Mouse (Mus musculus) olfactory bulb, adult 2 months (tissue): ENCODE measurements around the gene Mmp28. TPM values are rescaled to one million over a fixed set of nuclear protein-coding genes. Genes with fewer than 3 reads are reported as not detected.

Experiments used
- H3K27ac ChIP-seq: fragments of 200-500 bp; 2 replicates; pipeline ENCODE4 v1.5.1; 2012; ENCODE audit warnings: low read depth, low read length; ENCODE audit not compliant: insufficient read depth
- H3K4me1 ChIP-seq: fragments of 200-500 bp; 2 replicates; pipeline ENCODE4 v1.6.1; 2012; ENCODE audit warnings: low read length; ENCODE audit not compliant: control insufficient read depth, insufficient read depth
- H3K4me3 ChIP-seq: fragments of 200-500 bp; 2 replicates; pipeline ENCODE4 v1.5.1; 2012; ENCODE audit warnings: mild to moderate bottlenecking, low read depth, low read length, moderate library complexity; ENCODE audit not compliant: insufficient read depth
- CTCF ChIP-seq: fragments of 200-500 bp; IDR thresholded peaks from 2 replicates; pipeline ENCODE4 v1.5.1; 2012; ENCODE audit warnings: low read depth, mild to moderate bottlenecking, low read length, moderate library complexity; ENCODE audit not compliant: insufficient read depth
- POLR2A ChIP-seq: fragments of 200-500 bp; IDR thresholded peaks from 2 replicates; pipeline ENCODE4 v1.6.1; 2012; ENCODE audit warnings: mild to moderate bottlenecking, low read depth, low read length, moderate library complexity; ENCODE audit not compliant: insufficient read depth
- WGBS: fragments of 180-500 bp; shearing (Covaris S2); methylation state at CpG from one replicate; pipeline ENCODE4 v1.1.7; 2018; 5-methylcytosine and 5-hydroxymethylcytosine counted together
- polyA plus RNA-seq: library from polyadenylated mRNA; stranded (reverse); fragments of >200 nt; gene quantifications from 2 replicates; pipeline ENCODE4 v1.2.4, GENCODE M21; 2012; ENCODE audit warnings: low replicate concordance; ENCODE audit not compliant: missing spikeins, insufficient read depth, insufficient read length

Gene Mmp28
- polyA plus RNA-seq, 1 experiment = not detected

DNA sequence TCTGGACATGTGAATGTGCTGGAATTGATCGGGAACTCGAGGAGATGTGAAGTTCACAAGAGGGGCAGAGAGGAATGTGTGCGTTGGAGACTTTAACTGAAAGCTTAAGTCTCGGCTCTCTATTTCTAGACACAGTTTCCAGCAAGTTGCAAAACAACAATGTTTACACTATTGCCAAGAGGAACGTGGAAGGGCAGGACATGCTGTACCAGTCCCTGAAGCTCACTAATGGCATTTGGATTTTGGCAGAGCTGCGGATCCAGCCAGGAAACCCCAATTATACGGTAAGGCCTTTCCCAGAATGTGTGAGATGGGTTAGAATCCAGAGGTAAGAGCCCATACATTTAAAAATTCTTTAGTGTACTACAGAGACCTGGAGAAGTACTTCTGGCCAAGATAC lies 65.2 kb downstream of the Mmp28 start:
- TF ChIP-seq CTCF (no peak), POLR2A (no peak)
- Histone ChIP-seq H3K27ac (no peak overlapping the region), H3K4me3 (no peak overlapping the region), H3K4me1 (peaks cover 15% of the 10 kb centered on the region)
- 74% methylated on average over 7 of the region's 7 CpGs for WGBS

DNA sequence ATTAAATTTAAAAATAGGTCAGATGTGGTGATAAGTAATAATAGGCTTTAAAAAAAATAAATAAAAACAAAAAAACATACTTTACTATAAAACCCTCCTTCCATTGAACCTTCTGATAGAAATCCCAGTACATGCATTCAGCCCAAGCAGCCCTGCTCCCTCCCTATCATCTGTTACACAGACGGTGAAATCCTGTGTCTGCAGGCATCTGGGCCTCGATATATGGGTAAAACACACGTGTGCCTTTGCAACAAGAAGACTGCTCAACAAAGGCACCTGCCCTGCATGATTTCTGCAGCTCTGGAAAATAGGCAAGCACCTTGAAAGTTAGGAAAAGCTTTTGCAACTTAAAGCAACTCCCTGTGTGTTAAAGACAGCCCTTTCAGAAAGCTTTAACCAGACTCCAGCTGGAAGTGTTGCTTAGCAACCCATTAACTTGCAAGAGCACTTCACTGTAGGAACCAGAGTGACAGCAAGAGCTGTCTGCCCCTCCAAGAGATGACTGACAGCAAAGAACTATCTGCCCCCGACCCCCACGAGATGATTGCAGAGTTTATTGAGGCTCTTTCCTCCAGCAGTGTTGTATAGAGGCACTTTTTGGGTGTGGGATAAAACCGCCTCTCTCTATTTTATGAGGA lies 68.0 kb downstream of the Mmp28 start:
- peaks cover 19% of the 10 kb centered on the region for H3K4me1 ChIP-seq
- 20% methylated on average over 6 of the region's 6 CpGs for WGBS
- H3K27ac ChIP-seq = peak overlapping the region; percentile 31; the same call in 1 of the 2 replicates
- TF ChIP-seq POLR2A (no peak), CTCF (no peak)
- H3K4me3 ChIP-seq = no peak overlapping the region

DNA sequence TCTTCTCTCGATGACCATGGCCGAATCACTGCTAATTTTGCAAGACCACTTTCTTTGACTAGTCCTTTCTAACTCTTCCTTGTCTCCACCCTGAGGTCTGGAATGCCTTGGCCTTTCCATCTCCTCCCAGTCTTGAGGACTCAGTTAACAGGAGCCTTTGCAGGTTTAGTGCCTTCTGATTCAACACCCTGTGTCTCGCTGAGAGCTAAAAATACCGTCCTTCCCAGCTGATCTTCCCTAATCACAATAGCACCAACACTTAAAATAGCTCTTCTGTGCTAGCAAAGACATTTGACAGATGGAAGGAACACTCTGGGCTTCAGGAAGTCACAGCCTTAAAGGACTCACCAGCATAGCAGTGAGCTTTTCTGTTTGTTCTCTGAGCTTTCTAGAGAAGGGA lies 69.8 kb downstream of the Mmp28 start:
- H3K27ac ChIP-seq = peak overlapping the region; percentile 94
- TF ChIP-seq CTCF (no peak), POLR2A (no peak)
- H3K4me1 ChIP-seq = peaks cover 22% of the 10 kb centered on the region
- H3K4me3 ChIP-seq = no peak overlapping the region
- WGBS = 50% methylated on average over 4 of the region's 4 CpGs

Other genes with a start within 250 kb of the Mmp28 start
- not detected in 2 replicates for gene Slfn14, start 176.3 kb downstream of the Mmp28 start, polyA plus RNA-seq
- 546 TPM in 1 of 2 replicates, not detected in the other for gene Ap2b1, start 164.0 kb downstream of the Mmp28 start, polyA plus RNA-seq
- not detected in 2 replicates for gene Pex12, start 160.5 kb downstream of the Mmp28 start, polyA plus RNA-seq
- 96.6 TPM in 1 of 2 replicates, not detected in the other for gene Rasl10b, start 53.9 kb downstream of the Mmp28 start, polyA plus RNA-seq
- not detected in 2 replicates for gene Gas2l2, start 33.6 kb downstream of the Mmp28 start, polyA plus RNA-seq
- not detected in 2 replicates for gene 1700020L24Rik, start 25.4 kb downstream of the Mmp28 start, polyA plus RNA-seq
- gene Taf15, start 10.0 kb upstream of the Mmp28 start, polyA plus RNA-seq = not detected in 2 replicates
- not detected in 2 replicates for gene Heatr9, start 59.1 kb upstream of the Mmp28 start, polyA plus RNA-seq
- not detected in 2 replicates for gene Ccl5, start 67.4 kb upstream of the Mmp28 start, polyA plus RNA-seq
- gene Ccl9, start 115.6 kb upstream of the Mmp28 start, polyA plus RNA-seq = not detected in 2 replicates
- gene Ccl6, start 130.0 kb upstream of the Mmp28 start, polyA plus RNA-seq = not detected in 2 replicates
- not detected in 2 replicates for gene Rpl9-ps1, start 182.6 kb upstream of the Mmp28 start, polyA plus RNA-seq
- gene Ccl3, start 186.3 kb upstream of the Mmp28 start, polyA plus RNA-seq = not detected in 2 replicates
- gene Ccl4, start 199.5 kb upstream of the Mmp28 start, polyA plus RNA-seq = not detected in 2 replicates
- not detected in 2 replicates for gene Wfdc17, start 240.9 kb upstream of the Mmp28 start, polyA plus RNA-seq
- gene Wfdc18, start 245.9 kb upstream of the Mmp28 start, polyA plus RNA-seq = not detected in 2 replicates